Mouse (Mus musculus) hindbrain, embryonic 10.5 days (tissue): Measurements from ENCODE around the gene Epn3. TPM values are rescaled to one million over a fixed set of nuclear protein-coding genes. Genes with fewer than 3 reads are reported as not detected.

Experiments used
- DNase-seq: peaks from one replicate; pipeline ENCODE4 v3.0.0-alpha.2; 2017; ENCODE audit warnings: low spot score
- H3K27ac ChIP-seq: fragments of 300-500 bp; sonication (generic); 2 replicates; pipeline ENCODE4 v1.5.1; 2016; ENCODE audit warnings: mild to moderate bottlenecking, moderate library complexity
- H3K27me3 ChIP-seq: fragments of 300-500 bp; sonication (generic); 2 replicates; pipeline ENCODE4 v1.6.1; 2016; ENCODE audit warnings: mild to moderate bottlenecking; ENCODE audit not compliant: poor library complexity, insufficient read depth, severe bottlenecking
- H3K36me3 ChIP-seq: fragments of 300-500 bp; sonication (generic); 2 replicates; pipeline ENCODE4 v1.6.1; 2016; ENCODE audit warnings: mild to moderate bottlenecking, moderate library complexity
- H3K4me1 ChIP-seq: fragments of 300-500 bp; sonication (generic); replicated peaks from 2 replicates; pipeline ENCODE4 v1.6.1; 2016; ENCODE audit warnings: mild to moderate bottlenecking
- H3K4me3 ChIP-seq: fragments of 300-500 bp; sonication (generic); 2 replicates; pipeline ENCODE4 v1.5.1; 2016; ENCODE audit warnings: mild to moderate bottlenecking, moderate library complexity
- H3K9me3 ChIP-seq: fragments of 300-500 bp; sonication (generic); 2 replicates; pipeline ENCODE4 v1.6.1; 2016; ENCODE audit warnings: mild to moderate bottlenecking, moderate library complexity
- WGBS: fragments of 180-500 bp; shearing (Covaris S2); methylation state at CpG from one replicate; pipeline ENCODE4 v1.1.7; 2016; 5-methylcytosine and 5-hydroxymethylcytosine counted together
- polyA plus RNA-seq: library from polyadenylated mRNA; unstranded; fragments of >200 nt; fragmentation: Nextera tagmentation; extraction: Ambion mirVana; gene quantifications from 2 replicates; pipeline ENCODE4 v1.2.1, GENCODE M21; 2016

The Epn3 gene
- polyA plus RNA-seq, 1 experiment from 2014 or later, result 1.9 TPM

DNA sequence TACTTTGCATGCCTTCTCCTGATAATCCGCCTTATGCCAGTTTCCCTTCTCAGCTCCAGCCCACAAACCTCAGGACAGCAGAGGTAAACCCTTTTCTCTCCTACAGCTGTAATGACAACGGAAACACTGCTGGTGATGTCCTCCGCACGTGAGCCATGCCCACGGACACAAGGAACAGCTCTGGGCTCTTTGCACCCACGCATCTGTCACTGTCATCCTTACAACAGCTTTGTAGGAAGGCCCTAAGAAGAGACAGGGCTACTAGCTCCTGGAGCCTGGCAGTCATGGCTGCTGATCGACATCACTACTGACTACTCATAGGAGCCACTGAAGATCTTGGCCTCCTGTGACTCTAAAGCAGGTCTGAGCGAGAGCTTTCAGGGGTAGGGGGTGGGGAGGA lies 33.4 kb upstream of the Epn3 start:
- Histone ChIP-seq H3K27ac (no peak overlapping the region), H3K4me3 (no peak overlapping the region), H3K4me1 (no peaks in the 10 kb centered on the region), H3K36me3 (no peaks in the 10 kb centered on the region), H3K27me3 (no peaks in the 10 kb centered on the region), H3K9me3 (no peaks in the 10 kb centered on the region)
- DNase-seq, result no peak
- 83% methylated on average over 8 of the region's 8 CpGs for WGBS

DNA sequence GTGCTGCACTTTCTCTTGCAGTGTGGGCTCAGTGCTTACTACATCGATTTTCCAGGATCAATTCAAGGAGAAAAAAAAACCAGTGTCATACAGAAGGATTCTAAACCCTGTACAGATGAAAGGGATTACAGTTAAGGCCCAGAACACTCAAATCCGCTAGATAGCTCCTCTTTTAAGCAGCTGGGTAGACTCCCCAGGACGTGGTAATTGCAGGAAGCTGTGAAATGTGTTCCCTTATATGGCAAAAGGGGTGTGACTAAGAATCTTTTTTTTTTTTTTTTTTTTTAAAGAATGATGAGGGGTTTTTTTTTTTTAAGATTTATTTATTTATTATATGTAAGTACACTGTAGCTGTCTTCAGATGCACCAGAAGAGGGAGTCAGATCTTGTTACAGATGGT lies 29.1 kb upstream of the Epn3 start:
- Histone ChIP-seq H3K4me1 (peaks cover 18% of the 10 kb centered on the region), H3K27me3 (no peaks in the 10 kb centered on the region), H3K27ac (no peak overlapping the region), H3K9me3 (no peaks in the 10 kb centered on the region), H3K36me3 (no peaks in the 10 kb centered on the region), H3K4me3 (no peak overlapping the region)
- 63% methylated on average over 3 of the region's 3 CpGs for WGBS
- no peak for DNase-seq

- Histone ChIP-seq H3K9me3 (no peaks in the 10 kb centered on the region), H3K36me3 (no peaks in the 10 kb centered on the region), H3K27me3 (peaks cover 15% of the 10 kb centered on the region), H3K4me3 (no peak overlapping the region), H3K4me1 (peaks cover 25% of the 10 kb centered on the region), H3K27ac (peak overlapping the region; percentile 53; the same call in 1 of the 2 replicates)
- WGBS, result 40% methylated on average over 9 of the region's 9 CpGs
- peak; percentile 55 for DNase-seq
These were observed 26.6 kb upstream of the Epn3 start for GRCm38 (mm10) chr11:94526171-94526879.

DNA sequence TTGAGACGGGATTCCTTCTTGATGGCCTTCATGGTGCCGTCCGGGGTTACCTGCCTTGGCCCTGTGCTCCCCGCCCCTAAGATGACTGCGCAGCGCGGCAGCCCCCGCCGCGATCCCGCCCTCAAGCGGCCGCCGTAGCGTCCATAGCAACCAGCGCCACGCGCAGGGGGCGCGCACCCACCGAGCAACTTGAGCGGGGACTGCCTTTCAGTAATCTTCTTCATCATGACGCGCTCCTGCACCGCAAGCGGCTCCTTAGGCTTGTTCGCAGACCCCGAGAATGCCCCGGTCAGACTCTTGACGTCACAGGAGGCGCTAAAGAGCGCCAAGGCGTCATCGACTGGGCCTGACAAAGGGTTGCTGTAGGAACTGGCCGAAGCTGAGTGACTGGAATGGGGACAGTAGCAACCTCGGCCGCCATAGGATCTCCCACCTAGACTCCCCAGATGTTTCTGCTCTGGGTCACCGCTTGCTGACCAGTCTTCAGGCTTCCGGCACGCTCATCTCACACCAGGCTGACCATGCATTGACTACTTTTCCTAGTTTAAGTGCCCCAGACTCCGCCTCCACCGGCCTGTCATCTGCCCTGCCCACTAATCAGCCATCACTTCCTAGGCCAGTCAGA lies 21.6 kb upstream of the Epn3 start, which contains the start of gene Mycbpap:
Mycbpap (minus strand) TSS at position 524 of the 625 bp plus-strand sequence.
- H3K4me1 ChIP-seq, result peaks cover 45% of the 10 kb centered on the region
- H3K27me3 ChIP-seq, result peaks cover 15% of the 10 kb centered on the region
- H3K9me3 ChIP-seq, result no peaks in the 10 kb centered on the region
- H3K4me3 ChIP-seq, result peak within 1 kb of the TSS; percentile 69
- H3K36me3 ChIP-seq, result no peaks in the 10 kb centered on the region
- DNase-seq, result peak; percentile 83
- peak within 1 kb of the TSS; percentile 87 for H3K27ac ChIP-seq
- 1% methylated on average over 42 of the region's 42 CpGs for WGBS

- H3K27ac ChIP-seq, result no peak overlapping the region
- H3K27me3 ChIP-seq, result no peaks in the 10 kb centered on the region
- H3K4me3 ChIP-seq, result no peak overlapping the region
- WGBS, result 77% methylated on average over 9 of the region's 9 CpGs
- H3K9me3 ChIP-seq, result no peaks in the 10 kb centered on the region
- H3K4me1 ChIP-seq, result peaks cover 14% of the 10 kb centered on the region
- no peak for DNase-seq
- H3K36me3 ChIP-seq, result no peaks in the 10 kb centered on the region
These were observed 13.7 kb upstream of the Epn3 start for GRCm38 (mm10) chr11:94513452-94513851.

DNA sequence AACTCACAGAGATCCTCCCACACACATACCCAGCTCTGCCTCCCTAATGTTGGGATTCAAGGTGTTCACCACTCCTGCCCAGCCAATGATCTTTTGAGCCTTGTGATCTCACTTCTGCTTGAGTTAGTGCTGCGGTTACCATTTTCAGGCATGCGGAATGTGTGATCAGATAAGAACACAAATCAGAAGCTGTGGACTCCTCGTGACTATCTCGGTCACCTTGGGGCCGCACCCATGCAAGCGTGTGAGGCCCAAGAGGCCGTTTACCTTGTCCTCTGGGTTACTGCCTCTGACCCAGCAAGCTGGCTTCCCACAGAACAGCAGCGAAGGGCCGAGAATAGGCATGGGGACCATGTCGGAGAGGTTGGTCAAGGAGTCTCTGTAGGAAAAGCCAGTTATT lies 9.2 kb upstream of the Epn3 start:
- H3K9me3 ChIP-seq, result no peaks in the 10 kb centered on the region
- H3K4me3 ChIP-seq, result no peak overlapping the region
- 92% methylated on average over 10 of the region's 10 CpGs for WGBS

GRCm38 (mm10) chr11:94501482-94501881 lies 1.7 kb upstream of the Epn3 start:
- Histone ChIP-seq H3K4me3 (no peak overlapping the region), H3K27ac (no peak overlapping the region), H3K27me3 (peaks cover 63% of the 10 kb centered on the region), H3K4me1 (peaks cover 31% of the 10 kb centered on the region), H3K36me3 (no peaks in the 10 kb centered on the region), H3K9me3 (no peaks in the 10 kb centered on the region)
- 91% methylated on average over 8 of the region's 8 CpGs for WGBS
- DNase-seq, result no peak

More for the DNA sequence above, 9.2 kb upstream of the Epn3 start:
- DNase-seq, result no peak
- no peaks in the 10 kb centered on the region for H3K36me3 ChIP-seq
- H3K4me1 ChIP-seq, result 0 out of 2 replicates have a peak, but pooled peaks cover 4% of the 10 kb centered on the region
- H3K27ac ChIP-seq, result no peak overlapping the region
- no peaks in the 10 kb centered on the region for H3K27me3 ChIP-seq

- H3K4me1 ChIP-seq, result peaks cover 37% of the 10 kb centered on the region
- H3K4me3 ChIP-seq, result peak overlapping the region; percentile 45; the same call in 1 of the 2 replicates
- no peaks in the 10 kb centered on the region for H3K9me3 ChIP-seq
- peaks cover 67% of the 10 kb centered on the region for H3K27me3 ChIP-seq
- H3K27ac ChIP-seq, result peak overlapping the region; percentile 78
- H3K36me3 ChIP-seq, result no peaks in the 10 kb centered on the region
- WGBS, result 22% methylated on average over 8 of the region's 8 CpGs
- no peak for DNase-seq
These were observed 588 bp upstream of the Epn3 start for GRCm38 (mm10) chr11:94500362-94500761.

DNA sequence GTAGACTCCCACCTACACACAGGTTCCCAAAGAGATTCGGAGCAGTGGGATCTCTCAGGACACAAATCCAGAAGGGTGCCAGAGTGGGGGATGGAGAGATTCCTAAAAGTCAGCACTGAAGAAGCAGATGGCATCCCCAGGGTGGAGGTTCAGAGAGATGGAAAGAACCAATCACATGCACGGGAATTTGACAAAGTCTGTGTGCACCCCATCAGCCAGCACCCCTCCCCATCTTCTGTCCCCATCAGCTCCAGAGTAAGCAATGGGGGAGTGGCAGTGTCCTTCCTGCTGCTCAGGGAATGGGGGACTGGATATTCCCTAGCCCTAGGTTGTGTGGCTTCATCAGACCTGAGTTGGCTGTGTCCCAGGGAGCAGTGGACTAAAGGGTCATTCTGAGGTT lies 739 bp downstream of the Epn3 start:
- Histone ChIP-seq H3K9me3 (no peaks in the 10 kb centered on the region), H3K4me3 (peak overlapping the region; percentile 45), H3K36me3 (no peaks in the 10 kb centered on the region), H3K27me3 (peaks cover 73% of the 10 kb centered on the region), H3K4me1 (peaks cover 41% of the 10 kb centered on the region), H3K27ac (peak overlapping the region; percentile 78; the same call in 1 of the 2 replicates)
- WGBS, result 15% methylated on average over 2 of the region's 2 CpGs
- DNase-seq, result no peak

- peak overlapping the region; percentile 78; the same call in 1 of the 2 replicates for H3K27ac ChIP-seq
- H3K4me1 ChIP-seq, result peaks cover 41% of the 10 kb centered on the region
- peak overlapping the region; percentile 45 for H3K4me3 ChIP-seq
- H3K36me3 ChIP-seq, result no peaks in the 10 kb centered on the region
- peaks cover 78% of the 10 kb centered on the region for H3K27me3 ChIP-seq
- no peaks in the 10 kb centered on the region for H3K9me3 ChIP-seq
- DNase-seq, result peak; percentile 16
- 21% methylated on average over 19 of the region's 19 CpGs for WGBS
These were observed 1.4 kb downstream of the Epn3 start for GRCm38 (mm10) chr11:94498093-94498996.

DNA sequence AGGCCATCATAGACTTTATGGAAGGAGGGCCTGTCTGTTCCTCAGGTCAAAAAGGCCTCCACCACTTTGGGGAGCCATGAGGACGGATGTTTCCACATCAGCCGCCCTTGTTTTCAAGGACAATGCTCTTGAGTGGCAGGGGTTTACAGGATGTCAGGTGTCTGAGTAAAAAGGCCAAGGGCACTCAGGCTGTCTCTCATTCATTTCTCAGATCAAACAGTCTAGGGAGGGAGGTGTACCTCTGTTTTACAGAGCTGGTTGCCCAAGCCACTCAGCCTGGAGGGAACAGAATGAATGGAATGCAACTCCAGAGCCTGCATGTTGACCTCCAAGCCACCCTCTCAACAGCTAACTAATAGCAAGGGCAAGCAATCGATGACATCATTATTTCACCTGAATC lies 4.4 kb downstream of the Epn3 start:
- WGBS, result 80% methylated on average over 3 of the region's 3 CpGs
- Histone ChIP-seq H3K9me3 (no peaks in the 10 kb centered on the region), H3K27me3 (peaks cover 81% of the 10 kb centered on the region), H3K4me1 (peaks cover 51% of the 10 kb centered on the region), H3K36me3 (no peaks in the 10 kb centered on the region), H3K4me3 (no peak overlapping the region), H3K27ac (no peak overlapping the region)
- no peak for DNase-seq

- DNase-seq, result no peak
- WGBS, result 62% methylated on average over 7 of the region's 7 CpGs
- Histone ChIP-seq H3K9me3 (no peaks in the 10 kb centered on the region), H3K27ac (0 out of 2 replicates have a peak overlapping the region, but pooled peaks have one; percentile 81), H3K4me3 (peak overlapping the region; percentile 59), H3K36me3 (no peaks in the 10 kb centered on the region), H3K27me3 (peaks cover 77% of the 10 kb centered on the region), H3K4me1 (peaks cover 34% of the 10 kb centered on the region)
These were observed 8.1 kb downstream of the Epn3 start for GRCm38 (mm10) chr11:94491749-94492099.
